Mouse (Mus musculus): ENCODE data around the gene Gm17949.

Gm17949 gene

DNA sequence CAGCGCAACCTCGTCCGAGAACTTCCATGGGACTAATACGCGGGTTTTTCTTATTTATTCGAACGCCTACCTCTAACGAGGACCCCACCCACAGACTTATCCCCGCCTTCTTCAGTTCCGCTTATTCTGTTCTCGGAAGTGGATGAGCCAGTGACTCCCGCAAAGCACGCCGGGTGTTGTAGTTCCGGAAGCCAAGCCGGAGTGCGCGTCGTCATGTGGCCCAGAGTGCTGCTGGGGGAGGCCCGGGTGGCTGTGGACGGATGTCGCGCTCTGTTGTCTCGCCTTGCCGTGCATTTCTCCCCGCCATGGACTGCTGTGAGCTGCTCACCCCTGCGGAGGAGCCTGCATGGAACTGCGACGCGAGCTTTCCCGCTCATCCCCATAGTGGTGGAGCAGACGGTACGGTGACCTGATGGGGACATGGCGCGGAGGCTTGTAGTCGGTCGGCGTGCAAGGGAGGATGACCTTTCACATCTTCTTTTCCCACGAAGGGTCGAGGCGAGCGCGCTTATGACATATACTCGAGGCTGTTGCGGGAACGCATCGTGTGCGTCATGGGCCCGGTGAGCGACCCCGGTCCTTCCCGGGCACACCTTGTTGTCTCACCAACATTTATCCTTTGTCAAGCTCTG, 21.0 kb upstream of the Gm17949 start, which contains the start of gene Clpp:
TSS of gene Clpp (plus strand) at position 191 of the 632 bp plus-strand sequence.
- peak; percentile 95 for DNase-seq (ENCODE audit: low read depth, low spot score)

DNA sequence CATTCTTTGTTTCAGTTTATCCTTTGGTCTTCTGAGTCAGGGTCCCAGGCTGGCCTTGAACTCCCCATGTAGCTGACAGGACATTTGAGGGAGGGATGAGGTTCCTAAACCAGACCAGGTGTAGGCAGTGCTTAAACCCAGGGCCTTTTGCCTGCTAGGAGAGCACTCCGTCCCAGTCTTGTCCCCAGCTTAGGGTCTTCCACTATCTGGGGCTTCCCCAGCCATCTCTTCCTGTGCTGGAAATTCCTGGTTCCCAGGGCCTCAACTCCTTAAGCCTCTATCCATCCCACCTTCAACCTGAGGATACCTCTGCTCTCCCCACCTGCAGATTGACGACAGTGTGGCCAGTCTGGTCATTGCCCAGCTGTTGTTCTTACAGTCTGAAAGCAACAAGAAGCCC, 20.3 kb upstream of the Gm17949 start:
- DNase-seq (ENCODE audit: low read depth, low spot score), result no peak

DNA sequence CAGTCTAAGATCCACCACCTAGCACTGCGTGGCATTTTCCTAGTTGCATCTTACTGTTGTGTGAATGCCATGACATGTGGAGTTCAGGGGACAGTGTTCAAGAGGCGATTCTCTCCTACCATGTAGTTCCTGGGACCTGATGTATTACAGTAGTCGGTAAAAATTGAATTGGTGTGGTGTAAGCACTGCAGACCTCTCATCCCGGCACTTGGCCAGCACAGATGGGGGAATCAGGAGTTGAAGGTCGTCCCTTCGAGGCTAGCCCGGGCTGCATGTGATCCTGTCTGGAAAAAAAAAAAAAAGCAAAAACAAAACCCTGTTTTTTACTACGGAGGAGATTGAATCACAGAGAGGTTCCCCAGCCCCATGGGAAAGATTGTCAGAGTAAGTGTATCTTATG, 16.2 kb upstream of the Gm17949 start:
- no peak for DNase-seq (ENCODE audit: low read depth, low spot score)

GRCm38 (mm10) chr17:56996506-56996905, 14.8 kb upstream of the Gm17949 start:
- no peak for DNase-seq (ENCODE audit: low read depth, low spot score)

DNA sequence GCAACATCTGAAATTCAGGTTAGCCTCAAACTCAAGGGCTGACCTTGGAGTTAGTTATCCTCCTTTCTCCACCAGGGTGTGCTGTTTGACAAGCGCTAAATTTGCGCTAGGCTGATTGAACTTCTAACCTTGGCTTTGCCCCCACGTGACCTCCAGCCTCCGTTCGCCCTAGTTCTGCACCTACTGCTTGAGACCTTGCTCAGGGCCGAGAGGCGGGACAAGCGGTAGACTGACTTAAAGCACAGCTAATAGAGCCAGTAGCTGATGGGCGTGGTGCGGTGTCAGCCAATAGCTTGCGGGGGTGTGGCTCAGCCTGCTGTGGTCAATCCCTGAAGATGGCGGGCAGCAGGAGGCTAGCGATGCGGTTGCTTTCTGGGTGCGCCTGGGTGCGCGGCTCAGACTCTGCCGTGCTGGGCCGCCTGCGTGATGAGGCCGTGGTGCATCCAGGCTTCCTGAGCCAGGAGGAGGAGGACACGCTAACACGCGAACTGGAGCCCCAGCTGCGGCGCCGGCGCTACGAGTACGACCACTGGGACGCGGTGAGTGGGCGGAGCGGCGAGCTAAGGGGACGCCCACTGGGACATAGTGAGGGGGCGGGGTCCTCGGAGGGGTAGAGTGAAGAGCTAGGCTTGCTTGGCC, 14.1 kb upstream of the Gm17949 start, which contains the start of gene Alkbh7:
TSS of gene Alkbh7 (plus strand) at position 311 of the 639 bp plus-strand sequence.
- peak; percentile 79 for DNase-seq (ENCODE audit: low read depth, low spot score)

GRCm38 (mm10) chr17:56999414-56999813, 11.9 kb upstream of the Gm17949 start:
- no peak for DNase-seq (ENCODE audit: low read depth, low spot score)

DNA sequence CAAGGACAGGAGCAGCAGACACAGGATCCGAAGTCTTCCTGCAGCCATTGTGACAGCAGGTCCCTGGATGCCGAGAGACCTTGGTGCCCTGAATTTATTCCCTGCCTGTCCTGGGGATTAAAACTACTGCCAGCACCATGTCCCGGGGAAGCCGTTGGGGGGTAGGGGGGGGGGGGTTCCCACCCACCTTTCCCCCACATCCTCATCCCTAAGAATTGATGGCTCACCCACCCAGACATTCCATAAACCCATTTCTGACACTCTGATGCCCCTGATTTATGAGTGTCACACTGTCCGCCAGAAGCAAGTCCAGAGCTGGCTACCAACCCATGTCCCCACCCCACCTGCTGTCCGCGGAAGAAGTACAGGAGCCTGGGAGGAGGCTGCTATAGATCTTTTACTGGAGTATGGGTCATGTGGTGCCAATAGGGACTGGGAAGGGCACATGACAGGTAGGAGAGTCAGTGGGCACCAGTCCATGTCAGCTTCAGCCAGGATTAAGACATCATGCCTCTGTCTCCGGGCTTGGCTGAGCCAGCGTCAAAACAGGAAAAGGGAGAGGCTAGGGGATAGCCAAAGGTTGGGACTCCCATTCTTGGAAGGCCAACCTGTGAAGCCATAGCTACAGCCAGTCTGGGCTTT, 11.2 kb upstream of the Gm17949 start, which contains the start of gene Pspn:
TSS of gene Pspn (minus strand) at position 51 of the 642 bp plus-strand sequence.
- DNase-seq (ENCODE audit: low read depth, low spot score), result no peak

DNA sequence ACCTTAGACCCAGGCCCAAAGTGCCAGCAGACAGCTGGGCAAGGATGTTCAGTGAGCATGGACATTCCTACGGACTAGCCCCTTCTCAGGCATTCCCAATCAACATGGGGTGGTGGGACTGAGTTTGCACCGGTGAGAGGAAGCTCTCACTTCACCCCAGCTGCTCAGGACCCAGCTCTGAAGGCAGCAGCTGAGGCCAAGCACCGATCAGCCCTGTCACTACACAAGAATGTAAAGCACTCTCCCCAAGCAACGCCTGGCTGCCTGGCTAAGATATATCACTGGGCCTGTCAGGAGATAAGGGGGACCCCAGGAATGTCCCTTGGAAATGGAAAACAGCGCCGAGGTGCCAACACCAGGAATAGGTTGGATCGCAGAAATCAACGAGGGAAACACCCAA, 10.0 kb upstream of the Gm17949 start:
- DNase-seq (ENCODE audit: low read depth, low spot score), result no peak

- DNase-seq (ENCODE audit: low read depth, low spot score), result no peak
Observed at GRCm38 (mm10) chr17:57003994-57004393, 7.3 kb upstream of the Gm17949 start.

- no peak for DNase-seq (ENCODE audit: low read depth, low spot score)
Observed at GRCm38 (mm10) chr17:57007137-57007905, 3.9 kb upstream of the Gm17949 start.

DNA sequence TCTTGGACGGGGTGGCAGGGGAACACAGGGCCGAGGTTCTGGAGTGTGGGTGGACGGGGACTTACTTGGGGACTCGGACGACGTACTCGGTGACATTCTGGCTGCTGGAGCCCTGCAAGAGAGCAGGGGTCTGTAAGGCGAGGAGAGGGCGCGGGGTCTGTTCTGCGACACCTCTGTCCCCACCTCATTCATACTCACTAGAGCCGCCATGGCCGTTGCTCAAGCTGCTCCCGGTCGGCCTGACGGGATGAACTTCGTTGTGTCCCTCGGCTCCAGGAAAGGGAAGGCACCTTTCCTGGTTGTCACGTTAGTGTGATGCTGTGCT, 396 bp upstream of the Gm17949 start:
- DNase-seq (ENCODE audit: low read depth, low spot score), result no peak

DNA sequence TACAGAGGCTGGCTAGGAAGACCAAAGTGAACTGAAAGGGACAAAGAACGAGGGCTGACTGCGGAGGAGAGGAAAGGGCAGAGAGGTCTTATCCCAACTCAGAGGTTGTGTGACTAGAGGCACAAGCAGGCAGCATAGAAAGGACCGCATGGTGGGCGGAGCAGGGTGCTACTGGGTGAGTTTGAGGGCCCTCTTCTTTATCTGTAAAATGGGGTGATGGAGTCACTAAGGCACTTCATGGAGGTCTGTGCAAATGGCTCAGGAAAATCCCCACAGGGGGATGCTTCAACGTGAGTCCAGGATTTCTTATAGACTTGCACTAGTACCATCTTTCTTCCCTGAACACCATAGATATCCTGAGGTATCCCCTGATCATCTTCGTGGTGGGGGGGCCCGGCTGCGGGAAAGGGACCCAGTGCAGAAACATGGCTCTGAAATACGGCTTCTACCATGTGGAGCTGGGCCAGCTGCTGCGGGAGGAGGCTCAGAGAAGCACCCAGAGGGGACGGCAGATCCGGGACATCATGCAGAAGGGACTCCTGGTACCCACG, 1.1 kb downstream of the Gm17949 start:
- DNase-seq (ENCODE audit: low read depth, low spot score), result no peak

DNA sequence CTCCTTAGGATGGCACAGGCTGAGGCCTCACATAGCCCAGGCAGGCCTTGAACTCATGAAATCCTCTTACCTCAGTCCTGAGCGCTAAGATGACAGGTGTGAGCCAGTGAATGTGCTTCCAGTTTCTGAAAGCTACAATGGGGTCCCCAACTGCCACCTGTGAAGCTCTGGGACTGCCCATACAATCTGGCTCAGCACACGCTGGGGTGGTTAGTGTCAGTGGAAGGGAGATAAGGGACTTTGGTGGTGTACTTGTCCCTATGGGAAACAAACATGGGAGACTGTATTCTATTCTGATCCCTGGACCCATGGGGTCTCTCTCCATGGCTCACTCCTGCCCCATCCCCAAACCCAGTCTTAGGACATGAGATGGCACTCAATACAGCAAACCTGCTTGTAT, 8.4 kb downstream of the Gm17949 start:
- DNase-seq (ENCODE audit: low read depth, low spot score), result no peak

DNA sequence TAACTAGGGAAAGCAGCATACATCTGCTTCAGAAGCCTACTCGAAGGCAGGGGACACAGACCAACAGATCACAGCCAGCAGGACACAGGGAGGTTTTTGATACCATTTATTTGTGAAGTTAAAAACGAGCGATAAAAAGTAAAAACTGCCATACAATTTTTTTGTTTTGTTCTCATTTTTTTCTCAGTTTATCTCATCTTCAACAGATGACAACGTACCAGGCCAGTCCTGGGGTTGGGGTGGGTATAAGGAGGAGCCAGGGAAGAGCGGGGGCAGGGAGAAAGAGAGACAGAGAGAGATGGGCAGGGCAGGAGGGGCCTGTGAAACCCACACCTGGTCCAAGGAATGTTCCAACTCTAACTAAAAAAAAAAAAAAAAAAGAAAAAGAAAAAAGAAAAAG, 9.7 kb downstream of the Gm17949 start:
- no peak for DNase-seq (ENCODE audit: low read depth, low spot score)

DNA sequence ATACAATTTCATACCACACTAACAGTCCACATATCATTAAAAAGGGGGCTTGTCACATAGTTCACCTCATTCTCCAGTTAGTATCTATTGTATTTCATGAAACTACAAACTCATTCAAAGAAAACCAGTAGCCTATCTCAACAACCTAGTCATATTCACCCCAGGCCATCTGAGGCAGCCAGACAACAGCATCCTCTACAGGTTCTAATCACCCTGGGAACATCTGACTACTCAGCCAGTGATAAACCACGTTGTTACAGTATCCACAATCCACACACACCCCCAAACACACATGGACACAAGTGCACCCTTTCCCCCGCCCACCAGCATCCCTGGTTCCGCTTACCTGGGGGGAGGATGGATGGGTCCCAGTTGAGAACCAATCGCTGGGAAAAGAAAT, 16.2 kb downstream of the Gm17949 start:
- DNase-seq (ENCODE audit: low read depth, low spot score), result no peak

DNA sequence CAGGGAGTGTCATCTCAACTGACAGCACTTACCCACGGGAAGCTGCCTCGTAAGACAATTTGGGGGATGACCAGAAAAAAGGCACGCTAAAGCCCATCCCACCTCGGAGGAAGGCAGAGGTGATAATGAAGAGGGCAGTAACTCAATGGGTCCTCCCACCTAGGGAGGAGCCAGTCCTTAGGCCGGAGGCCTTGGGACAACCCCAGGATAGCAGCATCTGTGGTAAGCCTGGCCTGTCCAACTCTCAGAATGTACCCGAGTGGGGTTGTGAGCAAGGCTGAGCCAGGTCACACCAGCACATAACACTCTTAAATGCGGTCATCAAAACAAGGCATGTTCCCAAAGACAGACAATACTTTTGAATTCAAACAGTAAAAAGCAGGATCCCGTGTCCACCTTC, 18.4 kb downstream of the Gm17949 start:
- no peak for DNase-seq (ENCODE audit: low read depth, low spot score)

GRCm38 (mm10) chr17:57030931-57031660, 19.8 kb downstream of the Gm17949 start, which contains the start of gene Khsrp:
Gene Khsrp, minus strand, starts transcription at chr17:57031522.
- DNase-seq (ENCODE audit: low read depth, low spot score), result no peak

DNA sequence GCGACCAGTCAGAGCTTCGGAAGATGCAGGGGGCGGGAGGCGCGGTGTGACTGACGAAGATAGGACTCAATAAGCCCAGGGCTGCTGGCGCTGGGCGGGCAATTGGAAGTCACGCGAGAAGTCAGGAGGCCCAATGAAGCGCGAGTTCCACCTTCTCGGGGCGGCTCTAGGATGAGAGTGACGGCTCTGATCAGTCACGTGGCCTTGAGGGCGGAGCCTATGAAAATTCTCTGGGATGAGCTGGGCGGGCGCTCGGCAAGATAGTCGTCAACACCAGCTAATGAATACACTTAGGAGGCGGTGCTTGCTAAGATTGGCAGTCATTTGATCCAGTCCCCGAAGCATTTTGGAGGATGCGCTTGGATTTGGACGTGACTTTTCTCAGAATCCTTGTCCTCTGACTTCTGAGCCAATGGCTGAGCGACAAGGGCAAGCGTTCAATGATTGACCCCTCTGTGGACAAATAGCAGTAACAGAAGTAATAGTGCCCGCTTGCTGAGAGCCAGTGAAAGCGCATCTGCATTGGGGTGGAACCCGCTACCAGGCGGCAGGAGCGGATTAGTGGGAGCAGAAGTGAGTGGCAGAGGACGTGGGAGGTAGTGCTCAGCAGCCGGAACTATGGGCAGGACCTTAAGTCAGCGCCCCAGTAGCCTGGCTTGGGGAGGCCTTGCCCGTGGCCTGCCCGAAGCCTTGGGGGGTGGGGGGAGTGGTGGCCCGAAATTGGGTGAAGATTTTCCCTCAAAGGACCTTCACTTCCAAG, 20.6 kb downstream of the Gm17949 start:
- peak; percentile 100 for DNase-seq (ENCODE audit: low read depth, low spot score)

GRCm38 (mm10) chr17:57032854-57033253, 21.6 kb downstream of the Gm17949 start:
- no peak for DNase-seq (ENCODE audit: low read depth, low spot score)

GRCm38 (mm10) chr17:57038978-57039377, 27.7 kb downstream of the Gm17949 start:
- no peak for DNase-seq (ENCODE audit: low read depth, low spot score)
